Mouse (Mus musculus): Measurements from ENCODE around the gene Itga2b. TPM values are rescaled to one million over a fixed set of nuclear protein-coding genes. Genes with fewer than 3 reads are reported as not detected.

Gene Itga2b
- total RNA-seq, 2 experiments from 2014 or later: 2.8 to 4.6 TPM

- intact Hi-C loops (cut with DNase I): no loop called here
Observed at GRCm38 (mm10) chr11:102437120-102438061, 32.5 kb downstream of the Itga2b start.

GRCm38 (mm10) chr11:102436471-102436790 lies 33.5 kb downstream of the Itga2b start:
- intact Hi-C loops (cut with DNase I): no loop called here
- no peak for DNase-seq

More at GRCm38 (mm10) chr11:102437120-102438061, 32.5 kb downstream of the Itga2b start:
- peak; percentile 70 to 78 for DNase-seq

GRCm38 (mm10) chr11:102435754-102436470 lies 34.0 kb downstream of the Itga2b start:
- intact Hi-C loops (cut with DNase I): no loop called here

GRCm38 (mm10) chr11:102434816-102435705 lies 34.9 kb downstream of the Itga2b start:
- intact Hi-C loops (cut with DNase I): no loop called here
- DNase-seq: no peak

More at GRCm38 (mm10) chr11:102435754-102436470, 34.0 kb downstream of the Itga2b start:
- DNase-seq: peak; percentile 70 to 79

- intact Hi-C loops (cut with DNase I): no loop called here
- peak; percentile 92 to 95 for DNase-seq
Observed at GRCm38 (mm10) chr11:102434406-102434805, 35.5 kb downstream of the Itga2b start.

- intact Hi-C loops (cut with DNase I): no loop called here
Observed at GRCm38 (mm10) chr11:102433866-102434265, 36.1 kb downstream of the Itga2b start.

GRCm38 (mm10) chr11:102432896-102433295 lies 37.0 kb downstream of the Itga2b start:
- intact Hi-C loops (cut with DNase I): no loop called here
- DNase-seq: peak; percentile 87 to 91

More at GRCm38 (mm10) chr11:102433866-102434265, 36.1 kb downstream of the Itga2b start:
- no peak for DNase-seq

- intact Hi-C loops (cut with DNase I): no loop called here
Observed at GRCm38 (mm10) chr11:102432115-102432843, 37.6 kb downstream of the Itga2b start.

GRCm38 (mm10) chr11:102431728-102432114 lies 38.2 kb downstream of the Itga2b start:
- no peak for DNase-seq
- intact Hi-C loops (cut with DNase I): loop anchor here (2.0 kb wide), 1 partner anchor 123 kb away; no protein-coding TSS in a partner anchor

More at GRCm38 (mm10) chr11:102432115-102432843, 37.6 kb downstream of the Itga2b start:
- peak in 1 of 2 experiments; percentile 32 for DNase-seq

GRCm38 (mm10) chr11:102431018-102431645 lies 38.8 kb downstream of the Itga2b start:
- intact Hi-C loops (cut with DNase I): loop anchor here (2.0 kb wide), 1 partner anchor 122 kb away; no protein-coding TSS in a partner anchor

GRCm38 (mm10) chr11:102430121-102431017 lies 39.6 kb downstream of the Itga2b start, which contains the start of gene Grn:
Grn (plus strand) TSS chr11:102430315.
- intact Hi-C loops (cut with DNase I): loop anchor here (2.0 kb wide), 1 partner anchor 122 kb away; no protein-coding TSS in a partner anchor
- DNase-seq: peak; percentile 94 to 96

More at GRCm38 (mm10) chr11:102431018-102431645, 38.8 kb downstream of the Itga2b start:
- peak; percentile 90 to 91 for DNase-seq

- DNase-seq: no peak
- intact Hi-C loops (cut with DNase I): loop anchor here (2.0 kb wide), 1 partner anchor 15 kb away; no protein-coding TSS in a partner anchor
Observed at GRCm38 (mm10) chr11:102429551-102429950, 40.4 kb downstream of the Itga2b start.

- intact Hi-C loops (cut with DNase I): loop anchor here (2.0 kb wide), 1 partner anchor 14 kb away; no protein-coding TSS in a partner anchor
- DNase-seq: no peak
Observed at GRCm38 (mm10) chr11:102428981-102429540, 40.9 kb downstream of the Itga2b start.

GRCm38 (mm10) chr11:102425555-102426316 lies 44.2 kb downstream of the Itga2b start:
- intact Hi-C loops (cut with DNase I): no loop called here
- DNase-seq: no peak

- intact Hi-C loops (cut with DNase I): no loop called here
- no peak for DNase-seq
Observed at GRCm38 (mm10) chr11:102424666-102425065, 45.3 kb downstream of the Itga2b start.

- no peak for DNase-seq
- intact Hi-C loops (cut with DNase I): no loop called here
Observed at GRCm38 (mm10) chr11:102421559-102421958, 48.4 kb downstream of the Itga2b start.

- DNase-seq: no peak
- intact Hi-C loops (cut with DNase I): no loop called here
Observed at GRCm38 (mm10) chr11:102418887-102419286, 51.0 kb downstream of the Itga2b start.

All from heart, postnatal 10 days (tissue).